Mouse (Mus musculus) forebrain, embryonic 13.5 days (tissue): Measurements from ENCODE around the gene M6pr. TPM values are rescaled to one million over a fixed set of nuclear protein-coding genes. Genes with fewer than 3 reads are reported as not detected.

Experiments used
- ATAC-seq: fragments of 200-750 bp; cut with Nextera tagmentation; 2 replicates; pipeline ENCODE4 v1.8.0; 2017
- H3K27ac ChIP-seq: fragments of 300-500 bp; sonication (generic); 2 replicates; pipeline ENCODE4 v1.5.1; 2015; ENCODE audit warnings: inconsistent platforms, mild to moderate bottlenecking, moderate library complexity
- H3K27me3 ChIP-seq: fragments of 300-500 bp; sonication (generic); 2 replicates; pipeline ENCODE4 v1.6.1; 2015; ENCODE audit warnings: mild to moderate bottlenecking, inconsistent platforms
- H3K36me3 ChIP-seq: fragments of 300-500 bp; sonication (generic); 2 replicates; pipeline ENCODE4 v1.6.1; 2015; ENCODE audit warnings: mild to moderate bottlenecking, inconsistent platforms; ENCODE audit not compliant: poor library complexity, severe bottlenecking
- H3K4me1 ChIP-seq: fragments of 300-500 bp; sonication (generic); 2 replicates; pipeline ENCODE4 v1.6.1; 2015; ENCODE audit warnings: inconsistent platforms
- H3K4me2 ChIP-seq: fragments of 300-500 bp; sonication (generic); 2 replicates; pipeline ENCODE4 v1.6.1; 2015; ENCODE audit warnings: inconsistent platforms, mild to moderate bottlenecking, moderate library complexity
- H3K4me3 ChIP-seq: fragments of 300-500 bp; sonication (generic); 2 replicates; pipeline ENCODE4 v1.5.1; 2015; ENCODE audit warnings: mild to moderate bottlenecking, inconsistent platforms
- H3K9ac ChIP-seq: fragments of 300-500 bp; sonication (generic); 2 replicates; pipeline ENCODE4 v1.6.1; 2015; ENCODE audit warnings: mild to moderate bottlenecking, inconsistent platforms
- H3K9me3 ChIP-seq: fragments of 300-500 bp; sonication (generic); replicated peaks from 2 replicates; pipeline ENCODE4 v1.6.1; 2016; ENCODE audit warnings: inconsistent platforms
- WGBS: fragments of 180-500 bp; shearing (Covaris S2); methylation state at CpG from one replicate; pipeline ENCODE4 v1.1.7; 2015; 5-methylcytosine and 5-hydroxymethylcytosine counted together
- polyA plus RNA-seq: library from polyadenylated mRNA; unstranded; fragments of >200 nt; fragmentation: Nextera tagmentation; extraction: Ambion mirVana; gene quantifications from 2 replicates; pipeline ENCODE4 v1.2.1, GENCODE M21; 2015

M6pr gene
- polyA plus RNA-seq, result 58.9 and 64.8 TPM in 2 replicates

- Histone ChIP-seq H3K27ac (peak within 1 kb of the TSS; percentile 69), H3K4me3 (peak within 1 kb of the TSS; percentile 81), H3K27me3 (no peaks in the 10 kb centered on the region), H3K9me3 (no peaks in the 10 kb centered on the region), H3K9ac (peak within 1 kb of the TSS; percentile 88), H3K36me3 (peaks cover 12% of the 10 kb centered on the region), H3K4me1 (peaks cover 21% of the 10 kb centered on the region), H3K4me2 (peak within 1 kb of the TSS; percentile 80)
- under 1% methylated on average over 49 of the region's 49 CpGs for WGBS
- peak; percentile 99 for ATAC-seq
These were observed at the start of gene M6pr for GRCm38 (mm10) chr6:122308505-122309393. TSS of gene M6pr (plus strand) at chr6:122308720.

DNA sequence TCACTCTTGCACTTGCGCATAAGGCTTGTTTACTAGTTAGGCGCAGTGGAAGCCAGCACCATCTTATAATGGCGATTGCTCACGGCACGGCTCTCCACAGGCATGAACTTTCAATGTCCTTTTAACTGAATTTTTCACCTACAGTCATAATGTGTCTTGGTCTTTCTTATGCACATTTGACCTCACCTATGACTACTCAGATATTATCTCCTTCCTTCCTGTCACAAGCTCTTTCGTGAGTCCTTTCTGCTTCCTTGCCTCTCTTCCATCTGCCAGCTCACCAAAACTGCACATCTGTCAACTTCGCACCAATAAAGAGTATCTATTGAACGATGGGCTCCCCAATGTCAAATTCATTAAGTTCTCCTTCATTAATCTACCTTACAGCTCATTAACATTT is 46.0 kb upstream of the M6pr start:
- Histone ChIP-seq H3K36me3 (no peaks in the 10 kb centered on the region), H3K4me1 (no peaks in the 10 kb centered on the region), H3K4me3 (no peak overlapping the region), H3K9ac (no peak overlapping the region), H3K27ac (no peak overlapping the region), H3K4me2 (no peak overlapping the region), H3K27me3 (no peaks in the 10 kb centered on the region), H3K9me3 (no peaks in the 10 kb centered on the region)
- 92% methylated on average over 8 of the region's 8 CpGs for WGBS
- no peak for ATAC-seq

GRCm38 (mm10) chr6:122268561-122268960 is 40.0 kb upstream of the M6pr start:
- H3K27me3 ChIP-seq, result no peaks in the 10 kb centered on the region
- no peaks in the 10 kb centered on the region for H3K9me3 ChIP-seq
- H3K4me1 ChIP-seq, result peaks cover 8% of the 10 kb centered on the region; the same call in 1 of the 2 replicates
- WGBS, result 43% methylated on average over 3 of the region's 3 CpGs
- H3K27ac ChIP-seq, result no peak overlapping the region
- ATAC-seq, result peak; percentile 83
- no peak overlapping the region for H3K9ac ChIP-seq
- no peaks in the 10 kb centered on the region for H3K36me3 ChIP-seq
- no peak overlapping the region for H3K4me2 ChIP-seq
- H3K4me3 ChIP-seq, result no peak overlapping the region

DNA sequence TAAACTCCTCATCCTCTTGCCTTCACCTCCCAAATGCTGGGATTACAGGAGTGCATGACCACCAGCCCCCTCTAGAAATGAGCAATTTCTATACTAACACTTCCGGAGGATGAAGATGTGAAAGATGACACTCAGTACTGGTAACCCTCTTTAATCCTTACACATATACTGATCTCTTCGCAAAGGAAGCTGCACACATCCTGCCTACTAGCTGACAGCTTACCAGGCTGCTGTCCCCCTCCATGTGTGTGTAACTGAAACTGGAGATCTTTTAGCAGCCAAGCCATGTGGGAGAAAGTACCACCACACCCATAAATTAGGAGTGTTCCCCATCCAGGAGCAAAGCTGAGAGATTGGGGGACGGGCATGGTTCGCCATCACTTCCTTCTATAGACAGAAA is 39.4 kb upstream of the M6pr start:
- peaks cover 8% of the 10 kb centered on the region; the same call in 1 of the 2 replicates for H3K4me1 ChIP-seq
- H3K9ac ChIP-seq, result no peak overlapping the region
- no peaks in the 10 kb centered on the region for H3K36me3 ChIP-seq
- H3K4me3 ChIP-seq, result no peak overlapping the region
- no peak overlapping the region for H3K27ac ChIP-seq
- no peak for ATAC-seq
- no peaks in the 10 kb centered on the region for H3K27me3 ChIP-seq
- H3K9me3 ChIP-seq, result no peaks in the 10 kb centered on the region
- 86% methylated on average over 4 of the region's 4 CpGs for WGBS
- no peak overlapping the region for H3K4me2 ChIP-seq

DNA sequence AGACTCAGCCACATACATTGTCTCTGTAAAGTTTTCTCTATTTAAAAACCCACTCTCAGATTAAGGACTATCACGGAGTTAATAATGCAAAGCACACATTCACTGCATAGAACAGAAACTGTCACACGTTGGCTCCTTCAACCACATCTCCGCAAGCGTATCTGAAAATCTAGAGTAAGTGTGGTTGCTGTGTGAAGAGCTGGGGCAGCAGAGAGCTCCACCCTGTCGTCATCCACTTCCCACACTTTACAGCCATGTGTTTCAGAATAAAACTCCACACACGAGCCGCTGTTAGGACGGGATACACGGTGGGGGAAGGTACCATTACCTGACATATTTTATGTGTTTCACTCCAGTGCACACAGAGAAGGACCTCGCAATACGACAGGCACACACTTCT is 38.4 kb upstream of the M6pr start:
- Histone ChIP-seq H3K9ac (no peak overlapping the region), H3K4me2 (no peak overlapping the region), H3K4me1 (peaks cover 8% of the 10 kb centered on the region; the same call in 1 of the 2 replicates), H3K27me3 (no peaks in the 10 kb centered on the region), H3K36me3 (no peaks in the 10 kb centered on the region), H3K4me3 (no peak overlapping the region), H3K27ac (no peak overlapping the region), H3K9me3 (no peaks in the 10 kb centered on the region)
- ATAC-seq, result no peak
- WGBS, result 88% methylated on average over 11 of the region's 11 CpGs

DNA sequence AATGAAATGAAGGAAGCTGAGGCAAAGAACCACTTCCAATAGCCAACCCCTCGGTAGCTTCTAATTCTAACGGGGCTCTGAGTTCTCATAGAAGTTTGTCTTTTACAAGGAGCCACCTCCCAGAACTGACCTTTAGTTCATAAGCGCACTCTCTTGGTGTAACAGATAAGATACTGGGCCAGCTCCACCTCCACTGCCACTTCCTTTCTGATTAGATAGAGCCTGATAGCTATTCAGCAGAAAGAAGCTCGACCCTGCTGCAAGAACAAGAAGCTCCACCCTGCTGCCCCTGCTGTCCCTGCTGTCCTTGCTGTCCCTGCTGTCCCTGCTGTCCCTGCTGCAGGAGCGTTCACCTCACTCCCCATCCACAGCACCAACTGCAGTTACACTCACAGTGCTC is 34.0 kb upstream of the M6pr start:
- H3K27ac ChIP-seq, result no peak overlapping the region
- no peaks in the 10 kb centered on the region for H3K27me3 ChIP-seq
- no peaks in the 10 kb centered on the region for H3K4me1 ChIP-seq
- no peak overlapping the region for H3K4me2 ChIP-seq
- ATAC-seq, result no peak
- H3K4me3 ChIP-seq, result no peak overlapping the region
- H3K9me3 ChIP-seq, result no peaks in the 10 kb centered on the region
- H3K36me3 ChIP-seq, result no peaks in the 10 kb centered on the region
- H3K9ac ChIP-seq, result no peak overlapping the region
- 72% methylated on average over 5 of the region's 5 CpGs for WGBS

- no peak overlapping the region for H3K27ac ChIP-seq
- no peak for ATAC-seq
- H3K4me2 ChIP-seq, result no peak overlapping the region
- no peaks in the 10 kb centered on the region for H3K36me3 ChIP-seq
- no peaks in the 10 kb centered on the region for H3K4me1 ChIP-seq
- H3K9me3 ChIP-seq, result no peaks in the 10 kb centered on the region
- H3K27me3 ChIP-seq, result no peaks in the 10 kb centered on the region
- WGBS, result 90% methylated on average over 7 of the region's 7 CpGs
- no peak overlapping the region for H3K9ac ChIP-seq
- H3K4me3 ChIP-seq, result no peak overlapping the region
These were observed 32.0 kb upstream of the M6pr start for GRCm38 (mm10) chr6:122276565-122276964.

DNA sequence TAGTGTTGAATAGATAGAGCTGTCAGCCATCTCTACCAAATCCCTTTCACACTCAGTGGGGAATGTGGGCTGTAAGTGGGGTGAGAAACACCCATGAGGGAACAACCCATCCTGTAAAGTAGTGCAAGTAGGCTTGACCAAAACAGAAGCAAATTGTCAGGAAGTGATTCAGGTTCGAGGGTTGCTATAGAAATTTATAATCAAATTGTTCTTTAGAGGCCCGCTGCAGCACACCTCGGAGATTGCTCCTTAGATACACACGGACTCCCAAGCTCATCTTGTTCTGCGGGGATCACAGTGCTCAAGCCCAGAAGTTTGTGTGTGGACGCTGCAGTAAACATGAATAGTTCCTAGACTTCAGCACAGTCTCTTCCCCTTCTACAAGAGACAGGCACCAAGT is 25.7 kb upstream of the M6pr start, which contains the start of gene Klrg1:
Gene Klrg1, minus strand, starts transcription at position 101 of the 400 bp plus-strand sequence.
- no peak within 1 kb of the TSS for H3K4me3 ChIP-seq
- no peaks in the 10 kb centered on the region for H3K27me3 ChIP-seq
- no peak for ATAC-seq
- H3K9me3 ChIP-seq, result no peaks in the 10 kb centered on the region
- 86% methylated on average over 6 of the region's 6 CpGs for WGBS
- H3K9ac ChIP-seq, result no peak within 1 kb of the TSS
- no peak within 1 kb of the TSS for H3K27ac ChIP-seq
- H3K4me2 ChIP-seq, result no peak within 1 kb of the TSS
- no peaks in the 10 kb centered on the region for H3K36me3 ChIP-seq
- H3K4me1 ChIP-seq, result no peaks in the 10 kb centered on the region

GRCm38 (mm10) chr6:122283429-122283828 is 25.1 kb upstream of the M6pr start:
- H3K4me1 ChIP-seq, result no peaks in the 10 kb centered on the region
- no peak overlapping the region for H3K4me3 ChIP-seq
- WGBS, result 95% methylated on average over 2 of the region's 2 CpGs

GRCm38 (mm10) chr6:122284304-122284703 is 24.2 kb upstream of the M6pr start:
- WGBS, result 76% methylated on average over 4 of the region's 4 CpGs
- Histone ChIP-seq H3K9ac (no peak overlapping the region), H3K4me3 (no peak overlapping the region), H3K27me3 (no peaks in the 10 kb centered on the region), H3K36me3 (no peaks in the 10 kb centered on the region), H3K4me2 (no peak overlapping the region), H3K4me1 (no peaks in the 10 kb centered on the region), H3K27ac (no peak overlapping the region), H3K9me3 (no peaks in the 10 kb centered on the region)
- no peak for ATAC-seq

More at GRCm38 (mm10) chr6:122283429-122283828, 25.1 kb upstream of the M6pr start:
- Histone ChIP-seq H3K4me2 (no peak overlapping the region), H3K36me3 (no peaks in the 10 kb centered on the region), H3K27me3 (no peaks in the 10 kb centered on the region), H3K9ac (no peak overlapping the region), H3K9me3 (no peaks in the 10 kb centered on the region), H3K27ac (no peak overlapping the region)
- no peak for ATAC-seq

DNA sequence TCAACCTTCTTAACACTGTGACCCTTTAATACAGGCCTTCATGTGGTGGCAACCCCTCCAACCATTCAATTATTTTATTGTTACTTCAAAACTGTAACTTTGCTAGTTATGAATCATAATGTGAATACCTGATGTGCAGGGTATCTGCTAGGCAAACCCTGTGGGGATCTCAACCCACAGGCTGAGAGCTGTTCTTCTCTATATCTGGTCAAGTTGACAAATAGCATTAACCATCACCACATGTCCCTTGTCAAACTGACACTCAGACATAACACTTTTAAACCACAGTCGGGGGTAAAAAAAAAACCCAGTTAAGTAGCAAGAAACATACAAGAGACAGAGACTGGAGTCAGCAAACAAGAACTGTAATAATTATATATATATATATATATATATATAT is 23.7 kb upstream of the M6pr start:
- Histone ChIP-seq H3K4me1 (no peaks in the 10 kb centered on the region), H3K27ac (no peak overlapping the region)
- WGBS, result 95% methylated on average over 1 of the region's 1 CpGs

DNA sequence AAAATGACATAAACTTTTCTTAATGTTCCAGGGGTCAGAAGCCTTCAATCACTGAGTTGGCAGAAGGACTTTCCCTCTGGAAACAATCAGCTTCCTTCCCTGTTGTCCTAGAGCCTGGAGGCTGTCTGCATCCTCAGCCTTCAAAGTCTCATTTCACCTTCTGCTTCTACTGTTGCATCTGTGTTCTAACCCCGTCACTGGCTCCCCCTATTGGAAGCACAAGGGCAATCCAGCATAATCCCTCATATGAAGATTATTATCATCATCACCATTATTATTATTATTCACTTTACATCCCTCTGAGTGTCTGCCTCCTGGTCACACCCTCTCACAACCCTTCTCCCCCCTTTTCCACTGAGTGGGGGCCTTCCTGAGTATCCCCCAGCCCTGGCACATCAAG is 20.3 kb upstream of the M6pr start:
- 38% methylated on average over 1 of the region's 1 CpGs for WGBS

More for the DNA sequence above, 23.7 kb upstream of the M6pr start:
- ATAC-seq, result no peak
- no peak overlapping the region for H3K9ac ChIP-seq
- no peak overlapping the region for H3K4me2 ChIP-seq
- no peak overlapping the region for H3K4me3 ChIP-seq
- H3K9me3 ChIP-seq, result no peaks in the 10 kb centered on the region
- H3K36me3 ChIP-seq, result no peaks in the 10 kb centered on the region
- no peaks in the 10 kb centered on the region for H3K27me3 ChIP-seq

More for the DNA sequence above, 20.3 kb upstream of the M6pr start:
- H3K27ac ChIP-seq, result no peak overlapping the region
- no peak overlapping the region for H3K4me2 ChIP-seq
- H3K9ac ChIP-seq, result no peak overlapping the region
- H3K4me1 ChIP-seq, result 0 out of 2 replicates have a peak, but pooled peaks cover 4% of the 10 kb centered on the region
- no peaks in the 10 kb centered on the region for H3K9me3 ChIP-seq
- H3K27me3 ChIP-seq, result no peaks in the 10 kb centered on the region
- H3K36me3 ChIP-seq, result no peaks in the 10 kb centered on the region
- no peak for ATAC-seq
- no peak overlapping the region for H3K4me3 ChIP-seq
